Mouse (Mus musculus) T-helper 17 cell (primary cell): ENCODE results near the gene Gopc.
"Not testable (repeated sequence)": the region's sequence is repeated elsewhere in the genome, so short reads cannot be mapped to it uniquely, and the experiment has no call there.

Source experiments
- in situ Hi-C, 2 experiments: fragments of 300-600 bp; cut with MboI, MseI; formaldehyde crosslinking; loops; 1 replicate in 1 of 2; 2 replicates in 1 of 2; pipeline ENCODE4 v1.15.1; 2025; ENCODE audit warnings: high pct_unique_total_duplicates in 2 of 2

Gopc gene

DNA sequence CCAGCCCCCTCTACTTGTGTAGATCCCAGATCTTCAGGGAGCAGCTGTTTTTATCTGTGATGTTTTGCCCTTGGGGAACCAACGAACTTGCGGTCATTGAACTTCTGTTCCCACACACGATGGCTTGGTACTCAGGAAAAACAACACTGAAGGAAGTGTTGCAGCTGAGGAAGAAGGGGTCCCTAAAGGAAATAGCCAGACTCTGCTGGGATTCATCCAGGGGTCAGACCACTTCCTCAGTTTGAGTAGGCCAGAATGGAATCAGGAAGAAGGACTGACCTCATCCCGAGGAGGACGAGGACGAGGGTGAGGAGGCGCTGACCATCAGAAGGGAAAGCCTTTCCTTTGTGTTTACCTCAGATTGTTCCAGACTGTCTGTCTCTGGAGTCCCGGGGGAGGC is 72.7 kb downstream of the Gopc start:
- in situ Hi-C loops = loop anchor here (25.0 kb wide), 1 partner anchor 522 kb away; no protein-coding TSS in a partner anchor

GRCm38 (mm10) chr10:52304574-52304973 is 77.3 kb downstream of the Gopc start:
- in situ Hi-C loops = loop anchor here (25.0 kb wide), 1 partner anchor 517 kb away; no protein-coding TSS in a partner anchor

- in situ Hi-C loops = loop anchor here (25.0 kb wide), 1 partner anchor 515 kb away; no protein-coding TSS in a partner anchor
Observed at GRCm38 (mm10) chr10:52302271-52302670, 79.7 kb downstream of the Gopc start.

DNA sequence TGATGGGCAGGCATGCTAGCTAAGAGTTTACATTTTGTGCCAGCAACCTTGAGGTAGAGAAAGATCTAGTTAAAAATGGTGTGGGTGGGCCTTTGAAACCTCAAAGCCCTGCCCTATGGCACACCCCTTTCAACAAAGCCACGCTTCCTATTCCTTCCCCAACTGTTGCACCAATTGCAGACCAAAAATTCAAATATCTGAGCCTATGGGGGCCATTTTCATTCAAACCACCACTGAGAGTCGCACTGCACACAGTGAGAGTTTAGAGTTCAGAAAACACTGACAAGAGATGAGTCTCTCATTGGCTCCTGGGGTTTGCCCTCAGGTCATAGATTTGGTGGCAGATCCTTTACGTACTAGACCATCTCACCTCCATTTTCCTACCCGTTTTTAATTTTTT is 80.2 kb downstream of the Gopc start:
- in situ Hi-C loops = loop anchor here (25.0 kb wide), 1 partner anchor 514 kb away; no protein-coding TSS in a partner anchor

- in situ Hi-C loops = not testable (repeated sequence)
Observed at GRCm38 (mm10) chr10:52298568-52298967, 83.4 kb downstream of the Gopc start.

DNA sequence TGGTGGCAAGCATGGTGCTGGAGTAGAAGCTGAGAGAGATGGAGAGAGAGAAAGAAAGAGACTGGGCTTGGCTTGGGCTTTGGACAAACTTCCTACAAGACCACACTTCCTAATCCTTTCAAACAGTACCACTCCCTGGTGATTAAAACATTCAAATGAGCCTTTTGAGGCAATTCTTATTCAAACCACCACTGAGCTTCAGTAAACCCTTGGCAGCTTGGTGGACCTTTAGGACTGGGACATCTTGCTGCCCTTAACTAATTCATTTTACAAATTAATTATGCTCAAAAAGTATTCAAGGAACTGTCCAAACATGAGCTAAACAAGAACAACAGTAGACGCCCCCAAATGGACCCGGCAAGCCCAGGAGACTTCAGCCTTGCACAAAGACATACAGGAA is 86.0 kb downstream of the Gopc start:
- in situ Hi-C loops = no loop called here

GRCm38 (mm10) chr10:52293921-52294577 is 87.9 kb downstream of the Gopc start:
- in situ Hi-C loops = no loop called here

DNA sequence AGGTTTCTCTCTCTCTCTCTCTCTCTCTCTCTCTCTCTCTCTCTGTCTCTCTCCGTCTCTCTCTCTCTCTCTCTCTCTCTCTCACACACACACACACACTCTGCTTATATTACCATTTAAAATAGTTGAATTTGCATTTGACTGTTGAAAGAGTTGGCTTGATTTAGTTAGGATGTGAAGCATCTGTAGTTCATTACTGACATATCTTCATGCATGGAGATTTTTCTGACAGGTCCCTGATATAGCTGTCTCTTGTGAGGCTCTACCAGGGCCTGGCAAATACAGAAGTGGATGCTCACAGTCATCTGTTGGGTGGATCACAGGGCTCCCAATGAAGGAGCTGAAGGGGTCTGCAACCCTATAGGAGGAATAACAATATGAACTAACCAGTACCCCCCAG is 89.5 kb downstream of the Gopc start:
- in situ Hi-C loops = not testable (repeated sequence)

DNA sequence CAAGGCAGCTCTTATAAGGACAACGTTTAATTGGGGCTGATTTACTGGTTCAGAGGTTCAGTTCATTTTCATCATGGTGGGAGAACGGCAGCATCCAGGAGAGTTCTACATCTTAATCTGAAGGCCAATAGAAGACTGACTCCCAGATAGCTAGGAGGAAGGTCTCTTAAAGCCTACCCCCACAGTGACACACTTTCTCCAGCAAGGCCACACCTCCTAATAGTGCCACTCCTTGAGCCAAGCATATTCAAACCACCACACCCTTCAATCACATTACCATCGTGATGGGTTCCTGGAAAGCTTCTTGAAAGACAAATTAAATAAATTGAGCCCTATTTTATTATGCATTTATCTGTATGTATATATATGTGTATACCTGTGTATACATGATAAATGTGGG is 92.7 kb downstream of the Gopc start:
- in situ Hi-C loops = no loop called here

DNA sequence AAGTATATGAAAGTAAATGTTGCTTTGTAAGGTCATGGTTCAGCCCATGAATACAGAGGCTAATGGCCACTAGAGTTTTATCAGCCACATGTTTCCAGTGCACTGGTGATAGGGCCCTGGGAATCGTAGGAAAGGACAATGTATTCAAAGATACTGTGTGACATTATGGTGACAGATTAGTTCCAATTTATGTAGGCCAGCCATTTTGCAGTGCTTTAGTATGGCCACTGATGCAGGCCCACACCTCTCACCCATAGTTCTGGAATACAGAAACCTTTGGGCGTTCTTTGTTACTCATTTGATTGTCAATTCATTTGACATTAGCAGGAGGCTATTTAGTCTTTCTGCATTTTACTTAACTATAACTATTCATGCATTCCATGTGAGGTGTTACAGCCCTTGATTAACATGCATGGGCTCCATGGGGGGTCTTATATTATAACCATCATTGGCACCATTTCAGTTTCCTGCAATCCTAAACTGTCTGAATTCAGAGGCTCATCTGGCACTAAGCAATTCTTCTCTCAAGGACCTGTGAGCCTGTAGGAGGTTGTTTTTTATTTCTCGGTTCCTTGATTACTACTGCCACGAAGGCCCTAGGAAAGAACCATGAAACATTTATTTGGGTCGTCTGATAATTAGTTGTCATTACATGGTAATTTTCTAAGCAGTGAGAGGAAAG is 93.9 kb downstream of the Gopc start:
- in situ Hi-C loops = no loop called here
